ENCODE assay signal across 25 mouse cellular contexts in the genomic region with DNA sequence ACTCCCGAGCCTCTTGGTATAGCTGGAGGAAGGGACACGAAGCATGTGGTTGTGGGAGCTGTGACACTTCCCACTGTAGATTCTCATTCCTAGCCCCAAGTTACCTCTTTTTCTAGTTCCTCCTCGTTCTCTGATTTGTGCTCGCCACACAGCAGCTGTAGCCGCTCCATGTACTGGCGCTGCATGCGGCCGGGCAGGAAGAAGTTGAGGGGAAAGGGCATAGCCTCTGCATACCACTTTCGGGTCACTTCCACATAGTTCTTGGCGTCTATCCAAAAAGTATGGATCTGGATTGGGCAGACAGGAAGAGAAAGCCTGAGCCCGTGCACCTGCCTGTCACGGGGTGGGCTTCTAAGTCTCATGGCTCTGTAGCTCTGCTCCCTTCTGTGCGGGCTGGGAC. TPM values are rescaled to one million over a fixed set of nuclear protein-coding genes. Genes with fewer than 3 reads are reported as not detected.
DNase-seq lines count a peak whose midpoint lies in the region; ATAC-seq and TF ChIP-seq lines count a peak whose summit lies in the region.
"Had no signal": no experiment of that assay in that cellular context is flagged by ENCODE, and none has a peak within 500 bp of the region (broad histone marks: within the 10 kb centered on the region; RNA-seq: fewer than 3 reads in every experiment).

No protein-coding gene starts in this region.

- H3K9me3 ChIP-seq in limb, embryonic 15.5 days = no peaks in the 10 kb centered on the region
- H3K9me3 ChIP-seq: embryonic facial prominence, embryonic 13.5 days; forebrain, embryonic 15.5 days; hindbrain, embryonic 13.5 days had no signal

- no peaks in the 10 kb centered on the region; the same call in 1 of the 2 replicates for H3K36me3 ChIP-seq in kidney, adult 2 months (ENCODE audit: control insufficient read depth, insufficient read depth, low read length)
- peaks cover 31% of the 10 kb centered on the region for H3K36me3 ChIP-seq in spleen, adult 2 months (ENCODE audit: control insufficient read depth, insufficient read depth, low read length)
- peaks cover 62% of the 10 kb centered on the region for H3K36me3 ChIP-seq in limb, embryonic 15.5 days

- H3K4me3 ChIP-seq in kidney, adult 2 months (ENCODE audit: insufficient read depth, low read depth, low read length) = no peak overlapping the region
- H3K4me3 ChIP-seq in spleen, adult 2 months (ENCODE audit: extremely low read depth, insufficient read depth, insufficient read length) = no peak overlapping the region
- H3K4me3 ChIP-seq in limb, embryonic 15.5 days = no peak overlapping the region
- H3K4me3 ChIP-seq: embryonic facial prominence, embryonic 13.5 days; forebrain, embryonic 15.5 days; heart, adult 2 months; hindbrain, embryonic 13.5 days had no signal

- intact Hi-C loops in heart, postnatal 36 days (cut with DNase I) = no loop called here

- H3K27me3 ChIP-seq in kidney, adult 2 months (replicated peaks; ENCODE audit: control insufficient read depth, insufficient read depth, low read length) = no peaks in the 10 kb centered on the region
- H3K27me3 ChIP-seq in spleen, adult 2 months (ENCODE audit: control insufficient read depth, insufficient read depth, low read length) = no peaks in the 10 kb centered on the region
- H3K27me3 ChIP-seq in limb, embryonic 15.5 days = no peaks in the 10 kb centered on the region
- H3K27me3 ChIP-seq: embryonic facial prominence, embryonic 13.5 days; forebrain, embryonic 15.5 days; hindbrain, embryonic 13.5 days had no signal

- no peaks in the 10 kb centered on the region; the same call in 1 of the 2 replicates for H3K4me1 ChIP-seq in kidney, adult 2 months (ENCODE audit: control insufficient read depth, insufficient read depth, low read length)
- H3K4me1 ChIP-seq in spleen, adult 2 months (ENCODE audit: control insufficient read depth, insufficient read depth, insufficient read length) = peaks cover 2% of the 10 kb centered on the region; the same call in 1 of the 2 replicates
- peaks cover 40% of the 10 kb centered on the region for H3K4me1 ChIP-seq in limb, embryonic 15.5 days

- H3K27ac ChIP-seq in kidney, adult 2 months (ENCODE audit: insufficient read depth, low read depth, low read length) = 0 out of 2 replicates have a peak overlapping the region, but pooled peaks have one; percentile 11
- 0 out of 2 replicates have a peak overlapping the region, but pooled peaks have one; percentile 17 for H3K27ac ChIP-seq in spleen, adult 2 months (ENCODE audit: insufficient read depth, low read length)
- peak overlapping the region; percentile 85 for H3K27ac ChIP-seq in limb, embryonic 15.5 days
- H3K27ac ChIP-seq: forebrain, embryonic 15.5 days; heart, adult 2 months; hindbrain, embryonic 13.5 days; stomach, postnatal 0 days had no signal

- peak; percentile 95 for DNase-seq in heart, adult 11 months
- DNase-seq in heart, postnatal 36 days = no peak
- DNase-seq in kidney, adult 2 months = peak; percentile 54
- DNase-seq in kidney, adult 8-10 months = no peak
- no peak for DNase-seq in spleen, adult 2 months (ENCODE audit: low read depth in 1 of 2, low spot score in 2 of 2)
- DNase-seq in spleen, adult 18-20 months = no peak
- DNase-seq in right cerebral cortex, postnatal 14 days = no peak
- DNase-seq: cerebellum, adult 11 months; heart, postnatal 10 days; layer of hippocampus, postnatal 36 days; liver, postnatal 0 days; lung, postnatal 14 days; thymus, adult 2 months; thymus, postnatal 4 days had no signal

- WGBS in kidney, adult 2 months = 51% methylated on average over 13 of the region's 13 CpGs
- 71% methylated on average over 13 of the region's 13 CpGs for WGBS in spleen, adult 2 months
- 85% methylated on average over 13 of the region's 13 CpGs for WGBS in limb, embryonic 15.5 days

- no peak overlapping the region for H3K4me2 ChIP-seq in limb, embryonic 15.5 days
- H3K4me2 ChIP-seq: embryonic facial prominence, embryonic 13.5 days; forebrain, embryonic 15.5 days; hindbrain, embryonic 13.5 days; liver, embryonic 11.5 days; midbrain, embryonic 11.5 days had no signal

- no peak for ATAC-seq in limb, embryonic 15.5 days (ENCODE audit: insufficient number of reproducible peaks, low FRiP score, low TSS enrichment, low read depth)
- ATAC-seq: CD4-positive, CD25-positive, alpha-beta regulatory T cell, adult 4 months; forebrain, embryonic 15.5 days; liver, postnatal 0 days had no signal

- no peak for TF ChIP-seq POLR2A in kidney, adult 2 months (IDR thresholded peaks at IDR 0.05; ENCODE audit: low read depth, low read length)
- TF ChIP-seq POLR2A in spleen, adult 2 months (IDR thresholded peaks at IDR 0.05; ENCODE audit: low read depth, low read length) = no peak

- TF ChIP-seq CTCF in kidney, adult 2 months (conservative IDR thresholded peaks at IDR 0.05; ENCODE audit: insufficient read depth, insufficient read length, low read depth, low read length) = no peak
- TF ChIP-seq CTCF in spleen, adult 2 months (IDR thresholded peaks at IDR 0.05; ENCODE audit: extremely low read depth, insufficient read depth, insufficient read length, insufficient replicate concordance) = no peak

- H3K9ac ChIP-seq in limb, embryonic 15.5 days = no peak overlapping the region
- H3K9ac ChIP-seq: embryonic facial prominence, embryonic 13.5 days; forebrain, embryonic 15.5 days; liver, postnatal 0 days had no signal

RNA-seq across cellular contexts. Expression of a gene that starts 4.8 kb away (rescaled TPM):
- total RNA-seq in heart, postnatal 36 days (2021) = 1 to 10 TPM; 6.8 to 9.4 TPM
- polyA plus RNA-seq in kidney, adult 2 months (2012; rRNA removed) = 5.0 and 7.9 TPM in 2 replicates
- polyA plus RNA-seq in spleen, adult 2 months (2012; rRNA removed) = 2.9 and 3.4 TPM in 2 replicates
- polyA plus RNA-seq in limb, embryonic 15.5 days (2015; fragmentation: Nextera tagmentation; extraction: Ambion mirVana) = 94.0 and 116 TPM in 2 replicates

RNA-seq across cellular contexts. Expression of a gene that starts 7.4 kb away (rescaled TPM):
- total RNA-seq in heart, postnatal 36 days (2021) = 10 to 100 TPM; 21.3 to 21.8 TPM
- 61.6 and 65.3 TPM in 2 replicates for polyA plus RNA-seq in kidney, adult 2 months (2012; rRNA removed)
- 59.6 and 66.6 TPM in 2 replicates for polyA plus RNA-seq in spleen, adult 2 months (2012; rRNA removed)
- polyA plus RNA-seq in limb, embryonic 15.5 days (2015; fragmentation: Nextera tagmentation; extraction: Ambion mirVana) = 62.5 and 70.9 TPM in 2 replicates

RNA-seq across cellular contexts. Expression of a gene that starts 16.7 kb away (rescaled TPM):
- 10 to 100 TPM; 58.0 to 60.0 TPM for total RNA-seq in heart, postnatal 36 days (2021)
- 257 and 283 TPM in 2 replicates for polyA plus RNA-seq in kidney, adult 2 months (2012; rRNA removed)
- 99.4 and 124 TPM in 2 replicates for polyA plus RNA-seq in spleen, adult 2 months (2012; rRNA removed)
- polyA plus RNA-seq in limb, embryonic 15.5 days (2015; fragmentation: Nextera tagmentation; extraction: Ambion mirVana) = 156 and 180 TPM in 2 replicates

RNA-seq across cellular contexts. Expression of a gene that starts 18.7 kb away (rescaled TPM):
- total RNA-seq in heart, postnatal 36 days (2021) = under 1 TPM; 0.14 to 0.46 TPM
- 45.9 and 53.8 TPM in 2 replicates for polyA plus RNA-seq in kidney, adult 2 months (2012; rRNA removed)
- 17.4 and 26.1 TPM in 2 replicates for polyA plus RNA-seq in spleen, adult 2 months (2012; rRNA removed)
- 0.64 and 0.68 TPM in 2 replicates for polyA plus RNA-seq in limb, embryonic 15.5 days (2015; fragmentation: Nextera tagmentation; extraction: Ambion mirVana)
- total RNA-seq: adrenal gland, postnatal 25 days; megakaryocyte progenitor cell, adult 5-6 weeks had no signal

RNA-seq across cellular contexts. Expression of a gene that starts 27.2 kb away (rescaled TPM):
- 1 to 10 TPM; 4.6 to 5.5 TPM for total RNA-seq in heart, postnatal 36 days (2021)
- 18.3 and 18.4 TPM in 2 replicates for polyA plus RNA-seq in kidney, adult 2 months (2012; rRNA removed)
- 104 and 115 TPM in 2 replicates for polyA plus RNA-seq in spleen, adult 2 months (2012; rRNA removed)
- 31.4 and 34.0 TPM in 2 replicates for polyA plus RNA-seq in limb, embryonic 15.5 days (2015; fragmentation: Nextera tagmentation; extraction: Ambion mirVana)

Comparison
In these comparisons a context has a peak if more than half of its experiments do, and no peak if none do; other contexts are left out.
1. DNase-seq: peak in heart, adult 11 months (single experiment) and kidney, adult 2 months (single experiment); none in heart, postnatal 36 days (0 of 2), kidney, adult 8-10 months (0 of 2), spleen, adult 2 months (0 of 2), spleen, adult 18-20 months (0 of 2) and right cerebral cortex, postnatal 14 days (single experiment).
2. H3K27ac ChIP-seq: peak in every context shown above with its lines; median percentile 85 in limb, embryonic 15.5 days; 17 in spleen, adult 2 months; 11 in kidney, adult 2 months.
3. RNA of a gene that starts 4.8 kb away (polyA plus RNA-seq): 94.0 to 116 TPM in limb, embryonic 15.5 days; 5.0 to 7.9 TPM in kidney, adult 2 months and 2.9 to 3.4 TPM in spleen, adult 2 months; every median in the first group is over 10 times any median in the second.